Mouse (Mus musculus) forebrain, embryonic 14.5 days (tissue): ENCODE results near the gene Trappc5. TPM values are rescaled to one million over a fixed set of nuclear protein-coding genes. Genes with fewer than 3 reads are reported as not detected.

Source experiments
- ATAC-seq: fragments of 200-750 bp; cut with Nextera tagmentation; 2 replicates; pipeline ENCODE4 v1.8.0; 2017; ENCODE audit warnings: mild to moderate bottlenecking, moderate library complexity
- DNase-seq: peaks from one replicate; pipeline ENCODE4 v3.0.0-alpha.2; 2015; ENCODE audit warnings: low spot score
- H3K27ac ChIP-seq: fragments of 300-500 bp; sonication (generic); 2 replicates; pipeline ENCODE4 v1.5.1; 2014; ENCODE audit warnings: low read depth, mild to moderate bottlenecking, control low read depth, low read length, moderate library complexity
- H3K27me3 ChIP-seq: fragments of 300-500 bp; sonication (generic); replicated peaks from 2 replicates; pipeline ENCODE4 v1.6.1; 2014; ENCODE audit warnings: low read length, control low read depth, mixed read lengths; ENCODE audit not compliant: control insufficient read depth, insufficient read depth
- H3K36me3 ChIP-seq: fragments of 300-500 bp; sonication (generic); 2 replicates; pipeline ENCODE4 v1.6.1; 2014; ENCODE audit warnings: low read length, control low read depth; ENCODE audit not compliant: control insufficient read depth, insufficient read depth
- H3K4me1 ChIP-seq: fragments of 300-500 bp; sonication (generic); 2 replicates; pipeline ENCODE4 v1.6.1; 2014; ENCODE audit warnings: antibody characterized with exemption, low read length, control low read depth; ENCODE audit not compliant: control insufficient read depth, insufficient read depth
- H3K4me2 ChIP-seq: fragments of 300-500 bp; sonication (generic); 2 replicates; pipeline ENCODE4 v1.6.1; 2014; ENCODE audit warnings: mild to moderate bottlenecking, control low read depth, low read length
- H3K4me3 ChIP-seq: fragments of 300-500 bp; sonication (generic); 2 replicates; pipeline ENCODE4 v1.5.1; 2014; ENCODE audit warnings: low read depth, low read length, control low read depth
- H3K9ac ChIP-seq: fragments of 300-500 bp; sonication (generic); 2 replicates; pipeline ENCODE4 v1.6.1; 2014; ENCODE audit warnings: mild to moderate bottlenecking, low read length, control low read depth, moderate library complexity
- H3K9me3 ChIP-seq: fragments of 300-500 bp; sonication (generic); replicated peaks from 2 replicates; pipeline ENCODE4 v1.6.1; 2016; ENCODE audit warnings: low read length, control low read depth, mixed read lengths; ENCODE audit not compliant: control insufficient read depth
- WGBS: fragments of 180-500 bp; shearing (Covaris S2); extraction: QIAGEN DNeasy Blood & Tissue Kit; methylation state at CpG from one replicate; pipeline ENCODE4 v1.1.7; 2014; 5-methylcytosine and 5-hydroxymethylcytosine counted together
- polyA plus RNA-seq: library from polyadenylated mRNA; unstranded; fragments of >200 nt; fragmentation: Nextera tagmentation; extraction: Ambion mirVana; gene quantifications from 2 replicates; pipeline ENCODE4 v1.2.1, GENCODE M21; 2014

The Trappc5 gene
- polyA plus RNA-seq, 1 experiment from 2014 or later = 52.1 TPM

DNA sequence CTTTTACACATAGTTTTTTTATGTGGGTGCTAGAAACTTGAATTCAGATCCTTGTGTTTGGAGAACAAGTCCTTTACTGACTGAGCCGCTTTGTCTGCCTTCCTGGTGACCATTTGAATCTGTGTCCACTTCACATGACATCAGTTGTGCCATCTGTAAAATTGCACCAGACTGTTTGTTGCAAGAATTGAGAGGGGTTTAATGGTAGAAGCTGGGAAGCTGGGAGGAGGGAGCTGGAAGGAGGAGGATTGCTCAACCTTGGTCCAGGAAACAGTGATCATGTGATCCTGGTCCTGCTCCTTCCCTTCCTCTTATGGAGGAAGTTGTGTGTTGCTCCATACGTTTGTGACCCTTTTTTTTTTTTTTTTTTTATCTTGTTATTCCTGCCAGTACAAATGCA is 27.8 kb upstream of the Trappc5 start:
- no peak overlapping the region for H3K9ac ChIP-seq
- H3K27me3 ChIP-seq = no peaks in the 10 kb centered on the region
- H3K4me3 ChIP-seq = no peak overlapping the region
- DNase-seq (no peak), ATAC-seq (no peak)
- no peaks in the 10 kb centered on the region for H3K36me3 ChIP-seq
- WGBS = 80% methylated on average over 2 of the region's 2 CpGs
- H3K4me1 ChIP-seq = no peaks in the 10 kb centered on the region
- H3K27ac ChIP-seq = no peak overlapping the region
- H3K4me2 ChIP-seq = no peak overlapping the region
- H3K9me3 ChIP-seq = no peaks in the 10 kb centered on the region

DNA sequence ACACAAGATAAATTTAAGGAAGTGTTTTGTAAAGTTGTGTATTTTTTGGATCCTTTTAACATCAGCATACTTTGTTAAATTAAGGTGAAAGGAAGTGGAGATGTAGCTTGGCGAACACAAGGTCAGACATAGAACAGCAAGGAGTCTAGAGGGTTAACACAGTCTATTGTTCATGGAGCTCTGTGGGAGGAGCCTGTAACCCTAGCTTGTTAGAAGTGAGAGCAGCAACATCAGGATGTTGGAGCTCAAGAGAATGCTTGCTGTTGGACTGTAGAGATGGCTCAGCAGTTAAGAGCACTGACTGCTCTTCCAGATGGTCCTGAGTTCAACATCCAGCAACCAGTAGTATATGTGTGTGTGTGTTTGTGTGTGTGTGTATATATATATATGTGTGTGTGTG is 27.1 kb upstream of the Trappc5 start:
- H3K27me3 ChIP-seq = no peaks in the 10 kb centered on the region
- H3K9me3 ChIP-seq = no peaks in the 10 kb centered on the region
- no peak overlapping the region for H3K4me3 ChIP-seq
- DNase-seq (no peak), ATAC-seq (no peak)
- H3K9ac ChIP-seq = no peak overlapping the region
- H3K4me1 ChIP-seq = no peaks in the 10 kb centered on the region
- H3K27ac ChIP-seq = no peak overlapping the region
- H3K4me2 ChIP-seq = no peak overlapping the region
- no peaks in the 10 kb centered on the region for H3K36me3 ChIP-seq
- WGBS = 46% methylated on average over 1 of the region's 1 CpGs

DNA sequence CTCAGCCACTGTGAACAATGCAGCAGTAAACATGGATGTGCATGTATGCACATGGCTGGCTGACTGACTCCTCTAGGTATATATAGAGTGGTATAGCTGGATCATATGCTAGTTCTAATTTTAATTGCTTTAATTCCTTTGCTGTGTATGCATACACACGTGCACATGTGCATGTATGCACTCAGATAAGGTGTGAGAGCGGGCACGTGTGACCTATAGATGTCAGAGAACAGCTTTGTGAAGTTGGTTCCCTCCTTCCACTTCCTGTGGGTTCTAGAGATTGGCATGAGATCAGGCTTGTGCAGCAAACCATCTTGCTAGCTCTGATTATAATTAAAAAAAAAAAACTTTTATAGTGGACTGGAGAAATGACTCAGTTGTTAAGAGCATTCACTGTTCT is 23.3 kb upstream of the Trappc5 start:
- peaks cover 2% of the 10 kb centered on the region; the same call in 1 of the 2 replicates for H3K4me1 ChIP-seq
- no peaks in the 10 kb centered on the region for H3K36me3 ChIP-seq
- ATAC-seq = no peak
- H3K27me3 ChIP-seq = no peaks in the 10 kb centered on the region
- no peak for DNase-seq
- no peak overlapping the region for H3K9ac ChIP-seq
- no peak overlapping the region for H3K27ac ChIP-seq
- 62% methylated on average over 3 of the region's 3 CpGs for WGBS
- H3K4me2 ChIP-seq = no peak overlapping the region
- H3K4me3 ChIP-seq = no peak overlapping the region
- no peaks in the 10 kb centered on the region for H3K9me3 ChIP-seq

DNA sequence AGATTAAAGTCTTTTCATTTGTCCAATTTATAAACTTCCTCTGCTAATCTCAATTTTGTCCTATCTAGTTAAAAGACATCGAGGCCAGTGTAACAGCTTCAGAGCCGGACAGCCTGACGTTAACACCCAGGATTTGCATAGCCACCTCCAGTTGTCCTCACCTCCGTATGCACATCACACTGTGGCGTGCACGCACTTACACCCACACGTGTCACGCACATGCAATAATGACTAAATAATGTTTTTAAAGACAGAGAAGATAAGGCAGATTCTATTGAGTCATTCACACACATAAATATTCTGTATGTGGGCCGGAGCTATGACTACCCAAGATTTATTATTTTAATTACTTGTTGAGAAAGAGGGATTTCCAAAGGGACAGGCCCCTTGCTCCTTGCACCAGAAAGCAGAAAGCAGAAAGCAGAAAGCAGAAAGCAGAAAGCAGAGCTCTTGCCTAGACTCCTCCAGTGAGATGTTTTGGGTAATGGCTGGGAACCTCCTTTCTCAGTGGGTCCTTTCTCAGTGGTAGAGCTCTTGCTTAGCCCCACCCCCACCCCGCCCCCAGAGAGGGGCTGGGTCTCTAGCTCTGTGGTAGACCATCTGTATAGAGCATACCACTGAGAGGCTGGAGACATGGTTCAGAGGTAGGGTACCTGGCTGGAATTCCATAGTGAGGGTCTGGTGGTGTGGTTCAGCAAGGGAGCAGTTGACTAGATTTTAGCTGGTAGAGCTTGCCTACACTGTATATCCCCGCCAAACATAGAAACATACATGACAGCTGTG is 21.2 kb upstream of the Trappc5 start:
- DNase-seq = no peak
- Histone ChIP-seq H3K4me2 (no peak overlapping the region), H3K27me3 (no peaks in the 10 kb centered on the region), H3K36me3 (no peaks in the 10 kb centered on the region), H3K4me3 (no peak overlapping the region), H3K4me1 (peaks cover 2% of the 10 kb centered on the region; the same call in 1 of the 2 replicates), H3K9ac (no peak overlapping the region), H3K27ac (no peak overlapping the region), H3K9me3 (no peaks in the 10 kb centered on the region)
- ATAC-seq = no peak
- WGBS = 77% methylated on average over 11 of the region's 11 CpGs

DNA sequence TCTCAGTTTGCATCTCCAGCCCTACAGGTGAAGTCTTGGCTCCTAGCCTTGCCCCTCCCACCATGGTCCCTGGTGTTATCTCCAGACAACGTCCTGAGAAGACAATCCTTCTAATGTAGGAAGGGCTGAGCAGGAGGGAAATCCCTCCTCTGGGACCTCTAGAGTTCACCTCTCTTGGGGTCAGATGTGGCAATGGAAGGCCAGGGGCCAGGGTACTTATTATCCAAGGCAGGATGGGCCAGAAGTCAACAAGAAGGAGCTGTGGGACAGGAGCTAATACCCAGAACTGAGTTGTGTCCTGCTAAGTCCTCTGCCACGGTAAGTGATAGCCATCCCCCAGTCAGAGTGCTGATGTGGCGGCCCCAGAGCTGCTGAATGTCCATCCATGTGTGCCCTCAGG is 20.6 kb upstream of the Trappc5 start, which contains the start of gene Retn:
Gene Retn (plus strand): TSS at position 245 of the 400 bp plus-strand sequence.
- H3K36me3 ChIP-seq = no peaks in the 10 kb centered on the region
- no peak within 1 kb of the TSS for H3K9ac ChIP-seq
- H3K27me3 ChIP-seq = no peaks in the 10 kb centered on the region
- no peak within 1 kb of the TSS for H3K4me3 ChIP-seq
- ATAC-seq = no peak
- no peak within 1 kb of the TSS for H3K4me2 ChIP-seq
- H3K4me1 ChIP-seq = peaks cover 2% of the 10 kb centered on the region; the same call in 1 of the 2 replicates
- WGBS = 80% methylated on average over 3 of the region's 3 CpGs
- no peak within 1 kb of the TSS for H3K27ac ChIP-seq
- no peaks in the 10 kb centered on the region for H3K9me3 ChIP-seq
- no peak for DNase-seq

DNA sequence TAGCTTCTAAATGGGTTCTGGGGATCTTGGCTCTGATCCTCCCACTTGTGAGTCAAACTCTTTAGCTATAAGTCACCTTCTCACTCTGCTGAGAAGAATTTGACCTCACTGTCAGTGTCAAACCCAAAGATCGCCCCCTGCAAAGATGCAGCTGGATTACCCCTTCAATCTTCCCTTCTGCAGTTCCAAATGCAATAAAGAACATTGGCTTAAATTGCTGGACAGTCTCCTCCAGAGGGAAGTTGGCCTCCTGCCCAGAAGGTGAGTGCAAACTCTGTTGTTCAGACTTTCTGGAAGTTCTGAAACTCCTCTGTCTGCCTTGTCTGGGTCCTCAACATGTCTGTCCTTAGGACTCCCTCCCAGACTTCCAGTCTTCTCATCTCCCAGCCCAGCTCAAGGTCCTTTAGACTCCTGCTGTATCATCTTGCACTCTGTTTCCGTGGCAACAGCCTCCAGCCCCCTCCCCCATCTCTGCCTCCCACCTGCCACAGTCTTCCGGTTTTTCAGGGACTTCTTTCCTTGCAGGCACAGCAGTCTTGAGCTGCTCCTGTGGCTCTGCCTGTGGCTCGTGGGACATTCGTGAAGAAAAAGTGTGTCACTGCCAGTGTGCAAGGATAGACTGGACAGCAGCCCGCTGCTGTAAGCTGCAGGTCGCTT is 19.2 kb upstream of the Trappc5 start:
- 18% methylated on average over 7 of the region's 7 CpGs for WGBS
- H3K4me3 ChIP-seq = no peak overlapping the region
- H3K27ac ChIP-seq = no peak overlapping the region
- no peaks in the 10 kb centered on the region for H3K9me3 ChIP-seq
- peaks cover 2% of the 10 kb centered on the region; the same call in 1 of the 2 replicates for H3K4me1 ChIP-seq
- no peak overlapping the region for H3K9ac ChIP-seq
- no peaks in the 10 kb centered on the region for H3K36me3 ChIP-seq
- H3K4me2 ChIP-seq = peak overlapping the region; percentile 23; the same call in 1 of the 2 replicates
- H3K27me3 ChIP-seq = no peaks in the 10 kb centered on the region
- ATAC-seq = peak; percentile 58; the same call in 1 of the 2 replicates
- peak; percentile 30 for DNase-seq

DNA sequence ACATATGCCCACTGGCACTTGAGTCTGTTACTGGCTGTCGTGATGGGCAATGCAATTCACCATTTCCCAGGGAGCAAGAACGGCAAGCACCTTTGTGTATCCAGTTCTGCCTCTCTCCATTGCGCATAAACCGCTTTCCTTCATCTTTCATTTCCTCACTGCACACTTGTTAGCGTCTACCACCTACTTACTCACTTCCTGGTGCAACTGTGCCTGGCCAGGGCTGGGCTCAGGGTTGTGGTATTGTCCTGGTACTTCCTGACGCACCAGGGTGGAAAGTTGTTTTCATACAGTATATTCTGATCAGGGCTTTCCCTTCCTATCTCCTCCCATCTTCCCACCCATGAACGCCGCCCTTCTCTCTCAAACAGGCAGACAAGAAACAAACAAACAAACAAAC is 15.2 kb upstream of the Trappc5 start:
- DNase-seq (no peak), ATAC-seq (no peak)
- H3K36me3 ChIP-seq = no peaks in the 10 kb centered on the region
- H3K4me2 ChIP-seq = no peak overlapping the region
- H3K4me3 ChIP-seq = no peak overlapping the region
- H3K27ac ChIP-seq = no peak overlapping the region
- 87% methylated on average over 8 of the region's 8 CpGs for WGBS
- no peak overlapping the region for H3K9ac ChIP-seq
- H3K4me1 ChIP-seq = peaks cover 2% of the 10 kb centered on the region; the same call in 1 of the 2 replicates
- H3K27me3 ChIP-seq = no peaks in the 10 kb centered on the region
- no peaks in the 10 kb centered on the region for H3K9me3 ChIP-seq

DNA sequence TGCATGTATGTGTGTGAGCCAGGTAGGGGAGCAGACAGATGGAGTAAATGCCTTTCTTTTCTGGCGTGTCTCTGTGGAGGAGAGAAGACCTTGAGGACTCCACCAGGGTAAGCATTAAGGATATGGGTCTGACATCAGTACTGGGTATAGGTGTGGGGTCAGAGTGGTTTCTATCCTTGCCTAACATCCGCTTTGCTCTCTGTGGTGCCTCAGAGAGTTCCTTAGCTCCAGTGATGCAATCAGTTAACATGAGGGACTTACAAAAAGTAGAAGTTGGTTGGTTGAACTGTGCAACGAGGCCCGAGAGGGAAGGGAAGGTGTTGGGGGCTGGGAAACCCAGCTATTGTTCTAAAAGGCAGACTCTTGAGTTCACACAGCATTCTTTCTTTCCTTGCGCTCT is 11.7 kb upstream of the Trappc5 start:
- Histone ChIP-seq H3K4me3 (no peak overlapping the region), H3K9me3 (no peaks in the 10 kb centered on the region), H3K27me3 (no peaks in the 10 kb centered on the region), H3K36me3 (no peaks in the 10 kb centered on the region), H3K4me2 (no peak overlapping the region), H3K9ac (no peak overlapping the region), H3K27ac (no peak overlapping the region), H3K4me1 (no peaks in the 10 kb centered on the region)
- DNase-seq (no peak), ATAC-seq (no peak)
- WGBS = 63% methylated on average over 5 of the region's 5 CpGs

DNA sequence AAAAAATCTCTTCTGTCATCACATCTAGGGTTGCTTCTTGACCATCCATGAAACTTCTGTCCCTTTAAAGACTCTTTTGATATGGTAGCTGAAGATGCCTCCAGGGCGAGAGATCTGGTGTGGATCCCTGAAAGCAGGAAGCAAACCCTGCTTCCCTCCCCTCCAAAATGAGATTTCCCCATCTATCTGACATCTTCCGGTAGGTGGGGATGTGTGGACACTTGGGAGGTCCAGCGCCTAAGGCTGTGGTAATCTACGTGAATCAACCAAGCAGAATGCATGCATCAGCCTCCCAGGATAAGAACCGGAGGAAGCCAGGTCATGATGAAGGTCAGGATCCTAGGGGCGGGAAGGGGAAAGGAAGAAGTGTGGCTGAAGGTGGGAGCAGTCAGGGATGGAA is 10.6 kb upstream of the Trappc5 start, which contains the start of gene Mcemp1:
Gene Mcemp1 (plus strand): TSS at position 248 of the 400 bp plus-strand sequence.
- H3K27ac ChIP-seq = no peak within 1 kb of the TSS
- H3K4me3 ChIP-seq = no peak within 1 kb of the TSS
- no peaks in the 10 kb centered on the region for H3K9me3 ChIP-seq
- no peak within 1 kb of the TSS for H3K4me2 ChIP-seq
- H3K9ac ChIP-seq = no peak within 1 kb of the TSS
- no peaks in the 10 kb centered on the region for H3K4me1 ChIP-seq
- H3K27me3 ChIP-seq = no peaks in the 10 kb centered on the region
- DNase-seq (no peak), ATAC-seq (no peak)
- no peaks in the 10 kb centered on the region for H3K36me3 ChIP-seq
- WGBS = 80% methylated on average over 6 of the region's 6 CpGs
